Mouse (Mus musculus): ENCODE measurements at regions not wholly inside any gene's neighbourhood (a gene's known extent, or its start where the extent isn't known, plus 50 kb on each side); places are given as distances from the start of the nearest gene placed in this dataset.

DNA sequence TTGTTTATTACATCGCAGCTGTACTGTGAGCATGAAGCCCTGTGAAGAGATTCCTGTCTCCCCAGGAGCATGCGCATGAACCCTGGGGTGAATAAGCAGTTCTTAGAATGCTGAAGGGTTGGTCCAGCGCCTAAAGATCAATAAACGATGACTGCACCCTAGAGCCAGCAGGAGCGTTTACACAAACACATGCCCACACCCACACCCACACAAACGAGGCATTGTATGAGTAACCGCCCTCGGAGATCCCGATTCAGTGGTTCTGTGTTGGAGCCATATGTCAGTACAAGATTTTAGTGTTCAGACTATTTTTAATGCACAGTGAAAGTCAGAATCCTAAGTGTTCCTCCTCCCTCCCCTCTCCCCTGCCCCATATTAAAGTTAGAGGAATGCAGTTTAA is 57.3 kb downstream of the Edn1 start:
- ATAC-seq = no peak
- DNase-seq (ENCODE audit: low read depth, low spot score) = no peak
- ChIA-PET POLR2A (interaction anchor here (1.2 kb wide), 1 partner anchor 51 kb away, joined by 4 read pairs; no protein-coding TSS in a partner anchor), CTCF (interaction anchor here (0.8 kb wide), 1 partner anchor 18 kb away, joined by 3 read pairs; no protein-coding TSS in a partner anchor)
- H3K27me3 ChIP-seq = no peaks in the 10 kb centered on the region
- in situ Hi-C loops (cut with MboI; ENCODE audit: low pct_unique_long_range_greater_than_20kb) = no loop called here
- TF ChIP-seq CTCF (IDR thresholded peaks at IDR 0.05) = no peak

GRCm38 (mm10) chr13:42367655-42368554 is 66.6 kb downstream of the Edn1 start:
- DNase-seq (ENCODE audit: low read depth, low spot score) (peak; percentile 68), ATAC-seq (peak; percentile 35)
- POLR2A ChIA-PET = interaction anchor here (0.6 to 0.9 kb wide), 2 partner anchors 8 to 187 kb away, joined by 3 read pairs; no protein-coding TSS in a partner anchor
- H3K27me3 ChIP-seq = no peaks in the 10 kb centered on the region
- CTCF ChIA-PET = interaction anchor here (1.1 to 1.2 kb wide), 3 partner anchors 16 to 221 kb away, joined by 3 to 4 read pairs (median 3); no protein-coding TSS in a partner anchor
- no peak for TF ChIP-seq CTCF (IDR thresholded peaks at IDR 0.05)
- in situ Hi-C loops (cut with MboI; ENCODE audit: low pct_unique_long_range_greater_than_20kb) = no loop called here

- in situ Hi-C loops (cut with MboI; ENCODE audit: low pct_unique_long_range_greater_than_20kb) = no loop called here
- POLR2A ChIA-PET = no interaction called here
- DNase-seq (ENCODE audit: low read depth, low spot score) (no peak), ATAC-seq (no peak)
- TF ChIP-seq CTCF (IDR thresholded peaks at IDR 0.05) = no peak
- CTCF ChIA-PET = interaction anchor here (1.1 to 1.2 kb wide), 2 partner anchors 8 to 68 kb away, joined by 3 read pairs; no protein-coding TSS in a partner anchor
- H3K27me3 ChIP-seq = no peaks in the 10 kb centered on the region
Measured at GRCm38 (mm10) chr13:42369826-42370225, 68.5 kb downstream of the Edn1 start.

- no peaks in the 10 kb centered on the region for H3K27me3 ChIP-seq
- no peak for TF ChIP-seq CTCF (IDR thresholded peaks at IDR 0.05)
- ChIA-PET POLR2A (no interaction called here), CTCF (interaction anchor here (0.9 kb wide), 1 partner anchor 72 kb away, joined by 3 read pairs; no protein-coding TSS in a partner anchor)
- ATAC-seq (no peak), DNase-seq (ENCODE audit: low read depth, low spot score) (no peak)
- in situ Hi-C loops (cut with MboI; ENCODE audit: low pct_unique_long_range_greater_than_20kb) = no loop called here
Measured at GRCm38 (mm10) chr13:42372201-42372600, 70.9 kb downstream of the Edn1 start.

GRCm38 (mm10) chr13:42374181-42374596 is 72.9 kb downstream of the Edn1 start:
- in situ Hi-C loops (cut with MboI; ENCODE audit: low pct_unique_long_range_greater_than_20kb) = no loop called here
- no peak for TF ChIP-seq CTCF (IDR thresholded peaks at IDR 0.05)
- DNase-seq (ENCODE audit: low read depth, low spot score) = no peak
- no peak for ATAC-seq
- H3K27me3 ChIP-seq = no peaks in the 10 kb centered on the region
- ChIA-PET CTCF (interaction anchor here (1.1 kb wide), 1 partner anchor 8 kb away, joined by 3 read pairs; no protein-coding TSS in a partner anchor), POLR2A (no interaction called here)

DNA sequence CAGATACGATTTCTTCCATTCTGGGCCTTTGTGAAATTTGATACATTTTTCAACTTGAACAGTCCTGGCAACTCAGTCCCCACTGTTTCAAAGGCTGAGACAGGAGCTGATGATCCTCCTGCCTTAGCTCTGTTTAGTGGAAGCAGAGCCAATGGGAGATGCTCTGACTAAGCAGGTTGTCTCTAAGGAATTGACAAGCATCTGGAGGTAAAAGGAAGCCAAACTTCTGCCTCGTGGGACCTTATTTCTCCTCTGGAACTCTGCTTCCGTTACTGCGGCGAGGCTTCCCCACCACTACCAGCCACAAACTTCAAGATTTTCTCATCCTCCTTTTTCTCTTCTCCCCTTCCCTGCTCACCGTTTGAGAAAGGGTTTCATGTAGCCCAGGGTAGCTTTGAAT is 78.4 kb downstream of the Edn1 start:
- in situ Hi-C loops (cut with MboI; ENCODE audit: low pct_unique_long_range_greater_than_20kb) = no loop called here
- ATAC-seq (no peak), DNase-seq (ENCODE audit: low read depth, low spot score) (no peak)
- TF ChIP-seq CTCF (IDR thresholded peaks at IDR 0.05) = no peak
- POLR2A ChIA-PET = interaction anchor here (0.6 kb wide), 1 partner anchor 106 kb away, joined by 5 read pairs; no protein-coding TSS in a partner anchor
- no peaks in the 10 kb centered on the region for H3K27me3 ChIP-seq
- CTCF ChIA-PET = interaction anchor here (0.8 to 1.4 kb wide), 3 partner anchors 9 to 14 kb away, joined by 3 read pairs; no protein-coding TSS in a partner anchor

DNA sequence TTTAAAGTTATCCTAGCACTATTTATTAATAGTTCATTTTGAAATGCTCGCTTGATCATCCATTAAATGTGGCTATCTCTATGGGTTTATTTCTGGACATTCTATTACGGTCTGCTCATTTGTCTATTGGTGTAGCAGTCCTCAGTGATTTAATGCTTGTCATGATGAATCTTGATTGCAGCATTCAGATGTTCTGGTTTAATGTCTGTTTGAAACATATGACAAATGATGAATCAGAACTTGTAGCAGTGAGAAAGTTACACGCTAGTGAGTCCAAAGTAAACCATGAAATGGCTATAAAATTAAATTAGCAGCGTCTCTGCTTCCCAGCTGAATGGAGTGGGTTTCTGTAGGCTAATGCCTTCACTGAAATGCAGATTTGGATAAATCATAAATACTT is 81.8 kb downstream of the Edn1 start:
- ChIA-PET CTCF (interaction anchor here (1.2 kb wide), 1 partner anchor 9 kb away, joined by 3 read pairs; no protein-coding TSS in a partner anchor), POLR2A (no interaction called here)
- ATAC-seq = no peak
- TF ChIP-seq CTCF (IDR thresholded peaks at IDR 0.05) = no peak
- H3K27me3 ChIP-seq = no peaks in the 10 kb centered on the region
- no peak for DNase-seq (ENCODE audit: low read depth, low spot score)
- in situ Hi-C loops (cut with MboI; ENCODE audit: low pct_unique_long_range_greater_than_20kb) = no loop called here

- no peak for TF ChIP-seq CTCF (IDR thresholded peaks at IDR 0.05)
- in situ Hi-C loops (cut with MboI; ENCODE audit: low pct_unique_long_range_greater_than_20kb) = no loop called here
- POLR2A ChIA-PET = interaction anchor here (0.6 to 1.0 kb wide), 2 partner anchors 42 to 97 kb away, joined by 3 to 6 read pairs; no protein-coding TSS in a partner anchor
- ATAC-seq = no peak
- DNase-seq (ENCODE audit: low read depth, low spot score) = no peak
- CTCF ChIA-PET = no interaction called here
- no peaks in the 10 kb centered on the region for H3K27me3 ChIP-seq
Measured at GRCm38 (mm10) chr13:42390389-42390788, 89.1 kb downstream of the Edn1 start.

GRCm38 (mm10) chr13:42391330-42392005 is 90.2 kb downstream of the Edn1 start:
- in situ Hi-C loops (cut with MboI; ENCODE audit: low pct_unique_long_range_greater_than_20kb) = no loop called here
- ATAC-seq (no peak), DNase-seq (ENCODE audit: low read depth, low spot score) (peak; percentile 51)
- no peaks in the 10 kb centered on the region for H3K27me3 ChIP-seq
- ChIA-PET POLR2A (no interaction called here), CTCF (no interaction called here)
- no peak for TF ChIP-seq CTCF (IDR thresholded peaks at IDR 0.05)

DNA sequence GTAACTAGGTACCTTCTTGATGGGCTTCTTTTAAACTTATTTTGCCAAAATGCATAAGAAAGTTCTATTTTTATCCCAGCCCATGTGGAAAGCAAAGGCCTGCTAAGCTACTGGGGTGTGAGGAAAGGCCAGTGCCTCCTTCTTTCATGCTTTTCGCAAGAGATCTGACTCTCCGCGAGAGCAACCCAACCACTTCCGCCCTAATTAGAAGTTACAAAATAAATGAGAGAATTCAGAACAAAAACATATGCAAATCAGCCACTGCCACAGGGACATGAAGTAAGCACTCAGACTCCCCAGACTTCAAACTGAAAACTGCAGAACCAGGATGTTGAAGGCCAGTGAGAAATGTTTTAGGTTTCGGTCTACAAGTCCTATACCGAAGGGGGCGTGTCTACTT is 91.4 kb downstream of the Edn1 start:
- CTCF ChIA-PET = interaction anchor here (0.9 kb wide), 1 partner anchor 11 kb away, joined by 3 read pairs; no protein-coding TSS in a partner anchor
- POLR2A ChIA-PET = no interaction called here
- TF ChIP-seq CTCF (IDR thresholded peaks at IDR 0.05) = no peak
- no peak for DNase-seq (ENCODE audit: low read depth, low spot score)
- in situ Hi-C loops (cut with MboI; ENCODE audit: low pct_unique_long_range_greater_than_20kb) = no loop called here
- H3K27me3 ChIP-seq = no peaks in the 10 kb centered on the region
- no peak for ATAC-seq
